Mouse (Mus musculus) limb, embryonic 11.5 days (tissue): ENCODE results near the gene Kctd19. TPM values are rescaled to one million over a fixed set of nuclear protein-coding genes. Genes with fewer than 3 reads are reported as not detected.
A peak's percentile ranks its signal among the peaks of the same experiment; 100 is the strongest.

Experiments
- ATAC-seq: fragments of 200-750 bp; cut with Nextera tagmentation; 2 replicates; pipeline ENCODE4 v1.8.0; 2017; ENCODE audit warnings: low read depth; ENCODE audit not compliant: insufficient number of reproducible peaks, low FRiP score, low TSS enrichment
- DNase-seq: peaks from one replicate; pipeline ENCODE4 v3.0.0-alpha.2; 2015; ENCODE audit warnings: low spot score
- H3K27ac ChIP-seq: fragments of 300-500 bp; sonication (generic); replicated peaks from 2 replicates; pipeline ENCODE4 v1.5.1; 2014; ENCODE audit warnings: low read depth, mild to moderate bottlenecking, low read length
- H3K27me3 ChIP-seq: fragments of 300-500 bp; sonication (generic); 2 replicates; pipeline ENCODE4 v1.6.1; 2014; ENCODE audit warnings: mild to moderate bottlenecking, low read length, mixed read lengths; ENCODE audit not compliant: control insufficient read depth, insufficient read depth
- H3K36me3 ChIP-seq: fragments of 300-500 bp; sonication (generic); 2 replicates; pipeline ENCODE4 v1.6.1; 2014; ENCODE audit warnings: mild to moderate bottlenecking, low read length, moderate library complexity, mixed read lengths; ENCODE audit not compliant: control insufficient read depth, insufficient read depth
- H3K4me1 ChIP-seq: fragments of 300-500 bp; sonication (generic); 2 replicates; pipeline ENCODE4 v1.6.1; 2014; ENCODE audit warnings: low read length, mixed read lengths; ENCODE audit not compliant: control insufficient read depth, insufficient read depth
- H3K4me2 ChIP-seq: fragments of 300-500 bp; sonication (generic); 2 replicates; pipeline ENCODE4 v1.6.1; 2014; ENCODE audit warnings: low read depth, mild to moderate bottlenecking, moderate library complexity; ENCODE audit not compliant: severe bottlenecking
- H3K4me3 ChIP-seq: fragments of 300-500 bp; sonication (generic); 2 replicates; pipeline ENCODE4 v1.5.1; 2014; ENCODE audit warnings: low read depth, low read length
- H3K9ac ChIP-seq: fragments of 300-500 bp; sonication (generic); 2 replicates; pipeline ENCODE4 v1.6.1; 2014; ENCODE audit warnings: mild to moderate bottlenecking, low read length
- H3K9me3 ChIP-seq: fragments of 300-500 bp; sonication (generic); 2 replicates; pipeline ENCODE4 v1.6.1; 2016; ENCODE audit warnings: low read length; ENCODE audit not compliant: control insufficient read depth
- WGBS: fragments of 180-500 bp; shearing (Covaris S2); extraction: QIAGEN DNeasy Blood & Tissue Kit; methylation state at CpG from one replicate; pipeline ENCODE4 v1.1.7; 2014; 5-methylcytosine and 5-hydroxymethylcytosine counted together
- polyA plus RNA-seq: library from polyadenylated mRNA; unstranded; fragments of >200 nt; fragmentation: Nextera tagmentation; extraction: Ambion mirVana; gene quantifications from 2 replicates; pipeline ENCODE4 v1.2.1, GENCODE M21; 2014

Gene Kctd19
- not detected in 2 replicates for polyA plus RNA-seq

- Histone ChIP-seq H3K9ac (no peak within 1 kb of the TSS), H3K27me3 (peaks cover 12% of the 10 kb centered on the region), H3K27ac (no peak within 1 kb of the TSS), H3K4me2 (peak within 1 kb of the TSS; percentile 31), H3K4me3 (peak within 1 kb of the TSS; percentile 19; the same call in 1 of the 2 replicates), H3K4me1 (0 out of 2 replicates have a peak, but pooled peaks cover 2% of the 10 kb centered on the region), H3K36me3 (no peaks in the 10 kb centered on the region), H3K9me3 (no peaks in the 10 kb centered on the region)
- ATAC-seq (no peak), DNase-seq (peak; percentile 63)
- 3% methylated on average over 34 of the region's 34 CpGs for WGBS
Measured at GRCm38 (mm10) chr8:105413391-105413790, at the start of gene Kctd19, which contains the start of gene Lrrc36. Kctd19 (minus strand) TSS chr8:105413502. Lrrc36 (plus strand) TSS chr8:105413571.

- Histone ChIP-seq H3K36me3 (no peaks in the 10 kb centered on the region), H3K9ac (no peak overlapping the region), H3K4me1 (no peaks in the 10 kb centered on the region), H3K27ac (no peak overlapping the region), H3K4me2 (no peak overlapping the region), H3K9me3 (no peaks in the 10 kb centered on the region), H3K27me3 (no peaks in the 10 kb centered on the region), H3K4me3 (no peak overlapping the region)
- WGBS = 44% methylated on average over 13 of the region's 13 CpGs
- DNase-seq = no peak
- ATAC-seq = no peak
Measured at GRCm38 (mm10) chr8:105461085-105461803, 47.9 kb upstream of the Kctd19 start.

- H3K4me3 ChIP-seq = no peak overlapping the region
- H3K27ac ChIP-seq = no peak overlapping the region
- H3K4me2 ChIP-seq = no peak overlapping the region
- H3K9ac ChIP-seq = no peak overlapping the region
- H3K9me3 ChIP-seq = no peaks in the 10 kb centered on the region
- ATAC-seq = no peak
- H3K4me1 ChIP-seq = no peaks in the 10 kb centered on the region
- no peak for DNase-seq
- H3K36me3 ChIP-seq = no peaks in the 10 kb centered on the region
- no peaks in the 10 kb centered on the region for H3K27me3 ChIP-seq
- 64% methylated on average over 10 of the region's 10 CpGs for WGBS
Measured at GRCm38 (mm10) chr8:105455218-105455617, 41.9 kb upstream of the Kctd19 start.

GRCm38 (mm10) chr8:105454088-105454487 is 40.8 kb upstream of the Kctd19 start:
- Histone ChIP-seq H3K4me3 (no peak overlapping the region), H3K27ac (no peak overlapping the region), H3K4me1 (no peaks in the 10 kb centered on the region), H3K27me3 (no peaks in the 10 kb centered on the region), H3K9me3 (no peaks in the 10 kb centered on the region), H3K36me3 (no peaks in the 10 kb centered on the region), H3K9ac (no peak overlapping the region), H3K4me2 (no peak overlapping the region)
- DNase-seq (no peak), ATAC-seq (no peak)
- 62% methylated on average over 5 of the region's 5 CpGs for WGBS

DNA sequence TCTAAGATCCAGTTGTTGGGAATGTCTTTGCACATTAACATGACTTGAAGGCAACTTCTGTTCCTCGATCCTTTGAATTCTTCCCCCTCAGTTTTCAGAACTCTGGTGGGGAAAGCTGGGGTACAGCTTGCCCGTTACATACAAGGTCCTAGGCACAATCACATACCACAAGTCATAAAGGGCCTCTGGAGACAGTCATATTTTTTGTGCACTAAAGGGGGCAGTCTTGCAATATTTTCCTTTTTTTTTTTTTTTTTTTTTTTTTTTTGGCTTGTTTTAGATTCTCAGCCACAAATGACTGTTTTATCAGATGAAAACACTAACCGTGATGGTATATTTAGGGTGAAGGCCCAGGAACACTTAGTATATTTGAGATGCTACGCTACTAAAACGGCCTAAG is 40.0 kb upstream of the Kctd19 start:
- no peak for ATAC-seq

GRCm38 (mm10) chr8:105451903-105452603 is 38.8 kb upstream of the Kctd19 start:
- H3K4me2 ChIP-seq = no peak overlapping the region
- H3K36me3 ChIP-seq = no peaks in the 10 kb centered on the region
- WGBS = 69% methylated on average over 15 of the region's 15 CpGs
- H3K4me1 ChIP-seq = no peaks in the 10 kb centered on the region
- H3K9me3 ChIP-seq = no peaks in the 10 kb centered on the region
- ATAC-seq (no peak), DNase-seq (no peak)
- H3K9ac ChIP-seq = no peak overlapping the region
- H3K4me3 ChIP-seq = no peak overlapping the region
- no peaks in the 10 kb centered on the region for H3K27me3 ChIP-seq
- H3K27ac ChIP-seq = no peak overlapping the region

More for the DNA sequence above, 40.0 kb upstream of the Kctd19 start:
- H3K36me3 ChIP-seq = no peaks in the 10 kb centered on the region
- 75% methylated on average over 5 of the region's 5 CpGs for WGBS
- no peaks in the 10 kb centered on the region for H3K9me3 ChIP-seq
- H3K9ac ChIP-seq = no peak overlapping the region
- H3K4me1 ChIP-seq = no peaks in the 10 kb centered on the region
- H3K27me3 ChIP-seq = no peaks in the 10 kb centered on the region
- no peak overlapping the region for H3K27ac ChIP-seq
- H3K4me2 ChIP-seq = no peak overlapping the region
- DNase-seq = no peak
- no peak overlapping the region for H3K4me3 ChIP-seq

DNA sequence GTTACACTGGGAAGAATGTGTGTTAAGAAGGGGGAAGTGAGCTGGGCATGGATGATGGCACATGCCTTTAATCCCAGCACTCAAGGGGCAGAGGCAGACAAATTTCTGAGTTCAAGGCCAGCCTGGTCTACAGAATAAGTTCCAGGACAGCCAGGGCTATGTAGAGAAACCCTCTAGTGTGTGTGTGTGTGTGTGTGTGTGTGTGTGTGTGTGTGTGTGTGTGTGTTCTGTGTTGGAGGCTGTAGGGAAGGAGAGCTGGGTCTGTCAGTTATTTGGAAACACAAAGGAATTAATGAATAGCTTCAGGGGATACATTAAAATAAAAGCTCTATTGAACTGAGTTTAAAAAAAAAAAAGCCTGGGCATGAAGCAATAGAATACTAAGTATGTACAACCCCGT is 37.7 kb upstream of the Kctd19 start:
- no peak overlapping the region for H3K4me3 ChIP-seq
- no peak overlapping the region for H3K4me2 ChIP-seq
- no peak overlapping the region for H3K9ac ChIP-seq
- H3K9me3 ChIP-seq = no peaks in the 10 kb centered on the region
- no peaks in the 10 kb centered on the region for H3K27me3 ChIP-seq
- no peak overlapping the region for H3K27ac ChIP-seq
- H3K4me1 ChIP-seq = no peaks in the 10 kb centered on the region
- ATAC-seq = no peak
- WGBS = 84% methylated on average over 1 of the region's 1 CpGs
- H3K36me3 ChIP-seq = no peaks in the 10 kb centered on the region
- DNase-seq = no peak

DNA sequence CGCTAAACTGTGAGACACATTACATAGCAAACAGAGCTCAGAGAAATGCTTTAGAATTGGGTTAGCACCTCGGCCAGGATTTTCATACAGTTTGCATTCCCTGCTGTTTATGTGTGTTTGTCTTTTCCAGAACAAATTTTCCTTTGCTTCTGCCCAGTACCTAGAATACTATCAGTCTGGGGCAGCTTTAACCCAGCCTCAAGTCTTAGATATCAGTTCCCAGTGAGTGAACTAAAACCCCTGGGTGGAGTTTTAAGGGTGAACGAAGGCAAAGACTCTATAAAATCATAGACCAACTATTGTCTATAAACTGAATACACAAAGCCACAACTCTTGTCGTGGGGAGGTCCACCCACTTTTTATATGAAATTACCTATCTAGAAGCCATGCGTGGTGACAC is 35.3 kb upstream of the Kctd19 start:
- no peaks in the 10 kb centered on the region for H3K36me3 ChIP-seq
- 82% methylated on average over 5 of the region's 5 CpGs for WGBS

More for the DNA sequence above, 35.3 kb upstream of the Kctd19 start:
- Histone ChIP-seq H3K9me3 (no peaks in the 10 kb centered on the region), H3K4me1 (no peaks in the 10 kb centered on the region), H3K27me3 (no peaks in the 10 kb centered on the region), H3K27ac (no peak overlapping the region), H3K4me2 (no peak overlapping the region), H3K4me3 (no peak overlapping the region), H3K9ac (no peak overlapping the region)
- no peak for DNase-seq
- no peak for ATAC-seq
